Mouse (Mus musculus): Measurements from ENCODE around the gene Gpd2.

- TF ChIP-seq CTCF (IDR thresholded peaks at IDR 0.05; ENCODE audit: low read depth, low read length) (no peak), GATA1 (IDR thresholded peaks at IDR 0.05; ENCODE audit: borderline replicate concordance, low read length) (no peak), TAL1 (conservative IDR thresholded peaks at IDR 0.05; ENCODE audit: low read depth, low read length) (no peak), POLR2AphosphoS5 (IDR thresholded peaks at IDR 0.05; ENCODE audit: insufficient replicate concordance, low read depth, low read length) (no peak)
Observed at GRCm38 (mm10) chr2:57237026-57237425, 409 bp upstream of the Gpd2 start.

All from G1E (cell line).